Mouse (Mus musculus) limb, embryonic 12.5 days (tissue): ENCODE results near the gene Olfr476. TPM values are rescaled to one million over a fixed set of nuclear protein-coding genes. Genes with fewer than 3 reads are reported as not detected.
"Not testable (repeated sequence)": the region's sequence is repeated elsewhere in the genome, so short reads cannot be mapped to it uniquely, and the experiment has no call there.

Experiments used
- ATAC-seq: fragments of 200-750 bp; cut with Nextera tagmentation; 2 replicates; pipeline ENCODE4 v1.8.0; 2017; ENCODE audit warnings: low read depth, moderate TSS enrichment; ENCODE audit not compliant: insufficient number of reproducible peaks, insufficient read depth, low FRiP score, low TSS enrichment
- H3K27ac ChIP-seq: fragments of 300-500 bp; sonication (generic); 2 replicates; pipeline ENCODE4 v1.5.1; 2016; ENCODE audit warnings: mild to moderate bottlenecking, moderate library complexity
- H3K27me3 ChIP-seq: fragments of 300-500 bp; sonication (generic); 2 replicates; pipeline ENCODE4 v1.6.1; 2016; ENCODE audit warnings: mild to moderate bottlenecking, moderate library complexity
- H3K36me3 ChIP-seq: fragments of 300-500 bp; sonication (generic); 2 replicates; pipeline ENCODE4 v1.6.1; 2016; ENCODE audit warnings: mild to moderate bottlenecking, moderate library complexity
- H3K4me1 ChIP-seq: fragments of 300-500 bp; sonication (generic); replicated peaks from 2 replicates; pipeline ENCODE4 v1.6.1; 2016
- H3K4me2 ChIP-seq: fragments of 300-500 bp; sonication (generic); 2 replicates; pipeline ENCODE4 v1.6.1; 2016; ENCODE audit warnings: mild to moderate bottlenecking, moderate library complexity
- H3K4me3 ChIP-seq: fragments of 300-500 bp; sonication (generic); replicated peaks from 2 replicates; pipeline ENCODE4 v1.5.1; 2016; ENCODE audit warnings: mild to moderate bottlenecking
- H3K9ac ChIP-seq: fragments of 300-500 bp; sonication (generic); replicated peaks from 2 replicates; pipeline ENCODE4 v1.6.1; 2016; ENCODE audit warnings: mild to moderate bottlenecking, moderate library complexity
- H3K9me3 ChIP-seq: fragments of 300-500 bp; sonication (generic); 2 replicates; pipeline ENCODE4 v1.6.1; 2016; ENCODE audit warnings: mild to moderate bottlenecking, moderate library complexity
- WGBS: fragments of 180-500 bp; shearing (Covaris S2); methylation state at CpG from one replicate; pipeline ENCODE4 v1.1.7; 2016; 5-methylcytosine and 5-hydroxymethylcytosine counted together
- polyA plus RNA-seq: library from polyadenylated mRNA; unstranded; fragments of >200 nt; fragmentation: Nextera tagmentation; extraction: Ambion mirVana; gene quantifications from 2 replicates; pipeline ENCODE4 v1.2.1, GENCODE M21; 2016

The Olfr476 gene
- polyA plus RNA-seq, result not detected in 2 replicates

- Histone ChIP-seq H3K36me3 (no peaks in the 10 kb centered on the region), H3K9me3 (no peaks in the 10 kb centered on the region), H3K4me3 (no peak within 1 kb of the TSS), H3K4me2 (no peak within 1 kb of the TSS), H3K27me3 (no peaks in the 10 kb centered on the region), H3K27ac (no peak within 1 kb of the TSS), H3K4me1 (no peaks in the 10 kb centered on the region), H3K9ac (no peak within 1 kb of the TSS)
- no peak for ATAC-seq
- WGBS, result 58% methylated on average over 1 of the region's 1 CpGs
Observed at GRCm38 (mm10) chr7:107964503-107964902, at the start of gene Olfr476. TSS of gene Olfr476 (plus strand) at chr7:107964803.

GRCm38 (mm10) chr7:107930146-107930545, 34.5 kb upstream of the Olfr476 start, which contains the start of gene Olfr473:
TSS of gene Olfr473 (plus strand) at chr7:107930446.
- Histone ChIP-seq H3K27me3 (no peaks in the 10 kb centered on the region), H3K9me3 (no peaks in the 10 kb centered on the region), H3K36me3 (no peaks in the 10 kb centered on the region), H3K4me2 (no peak within 1 kb of the TSS), H3K4me3 (no peak within 1 kb of the TSS), H3K27ac (no peak within 1 kb of the TSS), H3K4me1 (no peaks in the 10 kb centered on the region), H3K9ac (no peak within 1 kb of the TSS)
- 97% methylated on average over 1 of the region's 1 CpGs for WGBS
- no peak for ATAC-seq

- not testable (repeated sequence) for H3K4me2 ChIP-seq, H3K36me3 ChIP-seq, H3K4me1 ChIP-seq, H3K9ac ChIP-seq, H3K27me3 ChIP-seq, H3K4me3 ChIP-seq, H3K9me3 ChIP-seq, ATAC-seq, H3K27ac ChIP-seq
- whole genome bisulfite sequencing, result 94% methylated on average over 12 of the region's 12 CpGs
Observed at GRCm38 (mm10) chr7:107952539-107952938, 12.1 kb upstream of the Olfr476 start.

GRCm38 (mm10) chr7:107954343-107954742, 10.3 kb upstream of the Olfr476 start, which contains the start of gene Olfr474:
TSS of gene Olfr474 (plus strand) at chr7:107954643.
- 82% methylated on average over 1 of the region's 1 CpGs for WGBS
- peaks cover 4% of the 10 kb centered on the region; the same call in 1 of the 2 replicates for H3K9me3 ChIP-seq
- no peaks in the 10 kb centered on the region for H3K4me1 ChIP-seq
- no peak within 1 kb of the TSS for H3K4me2 ChIP-seq
- H3K36me3 ChIP-seq, result no peaks in the 10 kb centered on the region
- no peaks in the 10 kb centered on the region for H3K27me3 ChIP-seq
- no peak within 1 kb of the TSS for H3K27ac ChIP-seq
- H3K9ac ChIP-seq, result no peak within 1 kb of the TSS
- ATAC-seq, result no peak
- no peak within 1 kb of the TSS for H3K4me3 ChIP-seq

GRCm38 (mm10) chr7:107986393-107986792, 21.8 kb downstream of the Olfr476 start, which contains the start of gene Olfr477:
TSS of gene Olfr477 (plus strand) at chr7:107986693.
- Histone ChIP-seq H3K4me1 (no peaks in the 10 kb centered on the region), H3K36me3 (no peaks in the 10 kb centered on the region), H3K27ac (no peak within 1 kb of the TSS), H3K9me3 (no peaks in the 10 kb centered on the region), H3K4me2 (no peak within 1 kb of the TSS), H3K4me3 (no peak within 1 kb of the TSS), H3K9ac (no peak within 1 kb of the TSS), H3K27me3 (no peaks in the 10 kb centered on the region)
- 78% methylated on average over 2 of the region's 2 CpGs for WGBS
- ATAC-seq, result no peak

- H3K9ac ChIP-seq, H3K4me2 ChIP-seq, H3K9me3 ChIP-seq, H3K36me3 ChIP-seq, H3K27ac ChIP-seq, ATAC-seq, H3K27me3 ChIP-seq, H3K4me1 ChIP-seq, H3K4me3 ChIP-seq: not testable (repeated sequence)
Observed at GRCm38 (mm10) chr7:108014256-108014655, 49.7 kb downstream of the Olfr476 start.

Other genes starting within 250 kb of the Olfr476 start
- 0.16 and 0.37 TPM in 2 replicates for gene Cyb5r2, start 206.8 kb upstream of the Olfr476 start, polyA plus RNA-seq
- not detected in 2 replicates for gene Ovch2, start 163.6 kb upstream of the Olfr476 start, polyA plus RNA-seq
- gene Olfr467, start 152.5 kb upstream of the Olfr476 start, polyA plus RNA-seq, result not detected in 2 replicates
- not detected in 2 replicates for gene Olfr469, start 139.3 kb upstream of the Olfr476 start, polyA plus RNA-seq
- gene Olfr470, start 117.3 kb upstream of the Olfr476 start, polyA plus RNA-seq, result not detected in 2 replicates
- gene Olfr472, start 66.9 kb upstream of the Olfr476 start, polyA plus RNA-seq, result not detected in 2 replicates
- not detected in 2 replicates for gene Olfr473, start 34.4 kb upstream of the Olfr476 start, polyA plus RNA-seq
- gene Olfr474, start 10.2 kb upstream of the Olfr476 start, polyA plus RNA-seq, result not detected in 2 replicates
- gene Olfr477, start 21.9 kb downstream of the Olfr476 start, polyA plus RNA-seq, result not detected in 2 replicates
- not detected in 2 replicates for gene Olfr478, start 69.2 kb downstream of the Olfr476 start, polyA plus RNA-seq
- gene Olfr479, start 85.9 kb downstream of the Olfr476 start, polyA plus RNA-seq, result not detected in 2 replicates
- not detected in 2 replicates for gene Olfr480, start 102.5 kb downstream of the Olfr476 start, polyA plus RNA-seq
- not detected in 2 replicates for gene Olfr481, start 115.1 kb downstream of the Olfr476 start, polyA plus RNA-seq
- gene Olfr482, start 132.8 kb downstream of the Olfr476 start, polyA plus RNA-seq, result not detected in 2 replicates
- gene Olfr483, start 136.0 kb downstream of the Olfr476 start, polyA plus RNA-seq, result not detected in 2 replicates
- not detected in 2 replicates for gene Olfr484, start 162.6 kb downstream of the Olfr476 start, polyA plus RNA-seq
- not detected in 2 replicates for gene Olfr485, start 195.1 kb downstream of the Olfr476 start, polyA plus RNA-seq
- not detected in 2 replicates for gene Olfr486, start 207.9 kb downstream of the Olfr476 start, polyA plus RNA-seq
- not detected in 2 replicates for gene Olfr487, start 249.8 kb downstream of the Olfr476 start, polyA plus RNA-seq